Mouse (Mus musculus) left cerebral cortex, postnatal 10 days (tissue): ENCODE results near the gene Stn1. TPM values are rescaled to one million over a fixed set of nuclear protein-coding genes. Genes with fewer than 3 reads are reported as not detected.

ENCODE experiments used
- DNase-seq, 2 experiments: peaks; one replicate each; pipeline ENCODE4 v3.0.0; 2021 to 2022; ENCODE audit warnings: low spot score in 2 of 2, mixed read lengths in 1 of 2; ENCODE audit errors: extremely low spot score in 1 of 2
- intact Hi-C: fragments of 180-260 bp; cut with DNase I; formaldehyde crosslinking; loops from one replicate; pipeline ENCODE4 v1.15.1; 2025
- total RNA-seq, 2 experiments: library from RNA; stranded (reverse); gene quantifications; 2 replicates each; pipeline ENCODE4 v1.2.3; 2021

Gene Stn1
- total RNA-seq, 2 experiments from 2014 or later, result 33.9 to 39.4 TPM

DNA sequence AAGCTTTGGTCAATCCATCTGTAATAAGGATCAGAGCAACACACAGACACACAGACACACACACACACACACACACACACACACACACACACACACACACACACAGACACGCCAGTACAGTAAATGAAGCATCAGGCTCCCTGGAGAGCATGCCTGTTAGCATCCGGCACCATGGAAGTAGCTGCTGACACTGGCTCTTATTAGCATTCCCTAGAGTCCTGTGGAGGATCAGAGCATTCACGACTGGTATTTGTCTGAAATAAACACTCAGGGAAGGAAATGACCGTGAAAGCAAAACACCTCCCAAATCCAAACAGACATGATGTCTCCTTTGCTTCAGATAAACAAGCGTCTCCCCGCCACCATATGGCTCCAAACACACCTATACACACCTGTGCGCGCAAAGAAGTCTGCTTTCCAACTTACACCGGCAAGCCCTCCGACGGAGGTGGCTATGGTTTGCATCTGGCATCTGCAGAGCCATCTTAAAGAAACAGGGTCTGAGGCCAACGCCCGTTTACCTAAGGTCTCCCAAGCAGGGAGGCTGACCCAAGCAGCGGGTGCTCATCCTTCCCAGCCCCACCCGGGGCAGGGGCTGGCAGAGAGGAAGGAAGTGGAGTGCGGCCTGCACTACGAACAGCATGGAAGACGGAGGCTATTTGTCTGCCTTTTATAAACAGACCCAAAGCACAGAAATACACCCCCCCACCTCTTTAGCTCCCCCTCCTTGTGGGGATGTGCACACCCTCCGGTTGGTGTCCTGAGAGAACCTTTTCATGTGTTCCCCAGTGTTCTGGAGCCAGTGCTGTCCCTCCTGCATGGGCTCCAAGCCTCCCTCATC lies 77.0 kb downstream of the Stn1 start:
- intact Hi-C loops, result no loop called here

DNA sequence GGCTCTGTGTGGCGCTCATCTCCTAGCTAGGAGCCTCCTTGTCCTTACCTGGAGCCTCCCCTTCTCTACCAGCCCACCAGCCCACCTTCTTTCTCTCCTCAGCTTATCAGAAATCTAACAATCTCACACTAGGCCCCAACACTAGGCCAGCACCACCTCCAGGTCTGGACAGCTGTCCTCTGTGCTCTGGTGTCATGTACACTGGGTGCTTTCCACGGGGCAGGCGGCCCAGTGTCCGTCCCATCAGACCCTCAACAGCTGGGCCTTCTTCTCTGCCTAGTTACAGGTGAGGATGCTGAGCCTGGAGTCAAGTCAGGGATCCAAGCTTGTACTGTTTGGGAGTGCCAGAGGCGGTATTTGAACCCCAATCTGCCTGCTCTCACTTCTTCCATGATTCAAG lies 78.1 kb downstream of the Stn1 start:
- no peak for DNase-seq
- intact Hi-C loops, result no loop called here

More for the DNA sequence above, 77.0 kb downstream of the Stn1 start:
- no peak for DNase-seq

- intact Hi-C loops, result no loop called here
- DNase-seq, result no peak
Measured at GRCm38 (mm10) chr19:47458504-47459161, 78.7 kb downstream of the Stn1 start.

DNA sequence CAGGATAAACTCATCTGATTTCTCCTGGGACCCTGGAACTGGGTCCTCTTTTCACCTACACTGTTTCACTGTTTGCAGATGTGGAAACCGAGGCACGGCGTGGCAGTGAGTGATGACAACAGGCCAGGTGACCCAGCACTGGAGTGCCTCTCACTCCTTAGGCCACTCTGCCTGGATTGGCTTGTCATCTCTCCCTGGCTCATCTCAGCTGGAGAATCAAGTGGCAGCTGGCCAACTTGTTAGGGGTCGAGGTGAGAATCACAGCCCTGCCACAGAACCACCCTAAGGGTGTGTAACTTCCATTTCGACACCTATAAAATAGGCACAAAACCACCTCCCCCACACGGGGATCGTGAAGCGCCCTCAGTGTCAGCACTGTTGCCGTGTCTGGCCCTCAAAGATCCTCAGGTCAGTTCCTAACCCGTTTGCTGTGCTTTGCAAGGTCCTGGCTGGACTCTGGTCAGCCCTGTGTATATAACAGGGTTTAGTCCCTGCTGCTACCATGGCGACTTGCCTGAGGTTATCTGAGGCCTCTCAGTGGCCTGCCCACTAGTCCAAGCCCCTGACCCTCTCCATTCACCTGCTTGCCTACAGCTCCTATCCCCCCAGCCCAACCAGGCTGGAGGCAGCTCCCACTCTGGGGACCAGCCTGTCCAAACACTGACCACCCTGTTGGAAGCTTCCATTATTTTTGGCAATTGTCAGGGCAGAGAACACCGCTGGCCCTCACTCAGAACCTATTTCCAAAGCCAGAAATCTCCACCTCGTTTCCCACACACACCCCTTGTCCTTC lies 79.4 kb downstream of the Stn1 start:
- no peak for DNase-seq
- intact Hi-C loops, result no loop called here

- intact Hi-C loops, result no loop called here
- no peak for DNase-seq
Measured at GRCm38 (mm10) chr19:47456021-47456420, 81.3 kb downstream of the Stn1 start.

- intact Hi-C loops, result no loop called here
- no peak for DNase-seq
Measured at GRCm38 (mm10) chr19:47455001-47455755, 82.1 kb downstream of the Stn1 start.

- intact Hi-C loops, result no loop called here
- no peak for DNase-seq
Measured at GRCm38 (mm10) chr19:47454167-47455000, 82.9 kb downstream of the Stn1 start.

DNA sequence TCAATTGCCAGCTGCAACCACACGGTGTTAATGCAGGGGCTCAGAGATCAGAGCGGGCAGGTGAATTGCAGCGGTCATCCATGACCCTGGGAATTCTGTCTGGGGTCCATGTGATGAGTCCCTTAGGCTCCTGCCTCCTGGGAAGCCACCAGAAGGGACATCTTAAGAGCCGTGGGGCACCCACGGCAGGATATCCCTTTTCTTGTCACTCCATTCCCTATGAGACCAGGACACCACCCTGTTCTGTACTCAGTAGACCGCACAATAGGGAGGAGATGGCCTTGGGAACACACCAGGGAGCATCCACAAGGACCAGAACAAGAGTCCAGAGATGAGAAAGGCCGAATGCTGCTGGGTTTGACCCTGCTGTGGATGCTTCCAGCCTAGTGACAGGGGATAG lies 84.0 kb downstream of the Stn1 start:
- intact Hi-C loops, result no loop called here
- no peak for DNase-seq

DNA sequence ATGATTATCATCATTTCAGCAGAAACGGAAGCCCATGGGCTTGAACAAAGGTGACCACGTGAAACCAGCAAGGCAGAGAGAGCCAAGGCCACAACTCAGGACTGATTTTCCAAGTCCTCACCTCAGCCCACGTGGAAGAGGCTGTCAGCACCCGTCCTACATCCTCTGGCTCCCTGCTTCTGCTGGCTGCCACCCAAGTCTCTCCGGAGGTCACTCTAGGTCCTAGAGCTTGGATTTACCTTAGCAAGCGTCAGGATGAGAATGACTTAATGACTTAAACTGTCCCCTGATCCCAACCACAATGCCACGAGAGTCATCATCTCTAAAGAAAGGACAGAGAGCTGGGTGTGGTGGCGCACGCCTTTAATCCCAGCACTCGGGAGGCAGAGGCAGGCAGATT lies 84.6 kb downstream of the Stn1 start:
- intact Hi-C loops, result no loop called here
- DNase-seq, result no peak

GRCm38 (mm10) chr19:47452211-47452610 lies 85.1 kb downstream of the Stn1 start:
- DNase-seq, result no peak
- intact Hi-C loops, result no loop called here

DNA sequence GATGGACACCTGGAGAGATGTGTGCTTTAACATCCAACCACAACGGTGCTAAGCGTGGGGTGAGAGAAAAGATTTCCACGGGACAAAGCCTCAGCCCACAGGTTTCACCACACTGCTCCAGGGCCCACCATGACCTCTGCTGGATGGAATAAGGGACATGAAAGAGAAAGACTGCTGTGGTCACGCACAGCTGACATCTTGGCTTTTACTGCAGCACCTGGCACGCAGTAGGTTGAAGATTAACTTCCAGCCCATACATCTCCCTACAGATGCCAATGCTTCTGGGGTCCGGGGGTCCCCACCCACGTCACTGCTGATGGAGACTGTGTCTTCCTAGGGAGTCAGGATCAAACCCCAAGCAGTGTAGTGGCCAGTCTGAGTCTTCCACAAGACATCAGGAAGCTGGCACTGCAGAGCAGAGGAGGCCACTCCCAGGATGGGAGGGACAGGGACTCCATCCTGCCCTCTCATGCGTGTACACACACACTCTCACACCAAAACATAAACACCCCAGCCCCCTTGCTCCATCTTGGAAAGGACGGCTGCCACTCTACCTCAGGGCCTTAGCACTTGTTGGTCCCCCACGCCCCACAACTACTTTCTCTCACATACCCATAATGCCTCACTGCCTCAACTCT lies 85.7 kb downstream of the Stn1 start:
- no peak for DNase-seq
- intact Hi-C loops, result no loop called here

Other genes with a start within 250 kb of the Stn1 start
- gene Sh3pxd2a, start 73.1 kb downstream of the Stn1 start, total RNA-seq, result 10 to 100 TPM; 22.8 to 23.4 TPM
- 10 to 100 TPM; 35.3 to 36.1 TPM for gene Slk, start 42.2 kb upstream of the Stn1 start, total RNA-seq
- under 1 TPM; 0.32 to 0.51 TPM for gene Col17a1, start 154.6 kb upstream of the Stn1 start, total RNA-seq
- 100 to 1,000 TPM; 101 to 111 TPM for gene Sfr1, start 194.2 kb upstream of the Stn1 start, total RNA-seq